Mouse (Mus musculus): ENCODE data around the gene Pramef12.
"Not testable (repeated sequence)": the region's sequence is repeated elsewhere in the genome, so short reads cannot be mapped to it uniquely, and the experiment has no call there.

Gene Pramef12

GRCm38 (mm10) chr4:144408290-144408689, at the start of gene Pramef12:
Gene Pramef12 (minus strand): TSS chr4:144408464.
- no peak for DNase-seq (ENCODE audit: low spot score in 2 of 2)

- no peak for DNase-seq (ENCODE audit: low spot score in 2 of 2)
Observed at GRCm38 (mm10) chr4:144453217-144453616, 45.0 kb upstream of the Pramef12 start, which contains the start of gene Gm9944. Gene Gm9944 (minus strand): TSS chr4:144453317.

- no peak for DNase-seq (ENCODE audit: low spot score in 2 of 2)
Observed at GRCm38 (mm10) chr4:144448546-144448945, 40.3 kb upstream of the Pramef12 start.

- no peak for DNase-seq (ENCODE audit: low spot score in 2 of 2)
Observed at GRCm38 (mm10) chr4:144441582-144441981, 33.3 kb upstream of the Pramef12 start.

- DNase-seq (ENCODE audit: low spot score in 2 of 2) = no peak
Observed at GRCm38 (mm10) chr4:144441095-144441494, 32.8 kb upstream of the Pramef12 start.

- DNase-seq (ENCODE audit: low spot score in 2 of 2) = no peak
Observed at GRCm38 (mm10) chr4:144438672-144439071, 30.4 kb upstream of the Pramef12 start, which contains the start of gene 1700012P22Rik. Gene 1700012P22Rik (minus strand): TSS chr4:144438772.

GRCm38 (mm10) chr4:144433216-144433615, 25.0 kb upstream of the Pramef12 start:
- DNase-seq (ENCODE audit: low spot score in 2 of 2) = no peak

- DNase-seq (ENCODE audit: low spot score in 2 of 2) = no peak
Observed at GRCm38 (mm10) chr4:144430723-144431122, 22.5 kb upstream of the Pramef12 start.

- DNase-seq (ENCODE audit: low spot score in 2 of 2) = no peak
Observed at GRCm38 (mm10) chr4:144428868-144429267, 20.6 kb upstream of the Pramef12 start.

GRCm38 (mm10) chr4:144424590-144424989, 16.3 kb upstream of the Pramef12 start:
- DNase-seq (ENCODE audit: low spot score in 2 of 2) = no peak

GRCm38 (mm10) chr4:144420644-144421043, 12.4 kb upstream of the Pramef12 start:
- DNase-seq (ENCODE audit: low spot score in 2 of 2) = no peak

GRCm38 (mm10) chr4:144406261-144406660, 2.0 kb downstream of the Pramef12 start:
- DNase-seq (ENCODE audit: low spot score in 2 of 2) = no peak

GRCm38 (mm10) chr4:144404456-144405086, 3.7 kb downstream of the Pramef12 start:
- no peak for DNase-seq (ENCODE audit: low spot score in 2 of 2)

GRCm38 (mm10) chr4:144402712-144403111, 5.6 kb downstream of the Pramef12 start:
- DNase-seq (ENCODE audit: low spot score in 2 of 2) = no peak

GRCm38 (mm10) chr4:144396316-144396715, 11.9 kb downstream of the Pramef12 start:
- no peak for DNase-seq (ENCODE audit: low spot score in 2 of 2)

- no peak for DNase-seq (ENCODE audit: low spot score in 2 of 2)
Observed at GRCm38 (mm10) chr4:144377911-144378310, 30.4 kb downstream of the Pramef12 start, which contains the start of gene Pramef20. Gene Pramef20 (minus strand): TSS chr4:144377933.

GRCm38 (mm10) chr4:144357642-144358041, 50.6 kb downstream of the Pramef12 start, which contains the start of gene Gm13119:
Gene Gm13119 (plus strand): TSS chr4:144357942.
- DNase-seq (ENCODE audit: low spot score in 2 of 2) = not testable (repeated sequence)
